Mouse (Mus musculus) brain, embryonic 14.5 days (tissue): Measurements from ENCODE around the gene Mast4.

Source experiments
- CTCF ChIP-seq: fragments of 200-500 bp; IDR thresholded peaks from 2 replicates; pipeline ENCODE4 v1.5.1; 2012; ENCODE audit warnings: inconsistent platforms, mild to moderate bottlenecking, moderate library complexity, borderline replicate concordance; ENCODE audit not compliant: insufficient read depth, insufficient read length; ENCODE audit errors: extremely low read depth
- POLR2A ChIP-seq: fragments of 200-500 bp; IDR thresholded peaks from 2 replicates; pipeline ENCODE4 v1.6.1; 2012; ENCODE audit warnings: mild to moderate bottlenecking, inconsistent platforms, borderline replicate concordance; ENCODE audit not compliant: poor library complexity, insufficient read depth, insufficient read length, severe bottlenecking; ENCODE audit errors: extremely low read depth

DNA sequence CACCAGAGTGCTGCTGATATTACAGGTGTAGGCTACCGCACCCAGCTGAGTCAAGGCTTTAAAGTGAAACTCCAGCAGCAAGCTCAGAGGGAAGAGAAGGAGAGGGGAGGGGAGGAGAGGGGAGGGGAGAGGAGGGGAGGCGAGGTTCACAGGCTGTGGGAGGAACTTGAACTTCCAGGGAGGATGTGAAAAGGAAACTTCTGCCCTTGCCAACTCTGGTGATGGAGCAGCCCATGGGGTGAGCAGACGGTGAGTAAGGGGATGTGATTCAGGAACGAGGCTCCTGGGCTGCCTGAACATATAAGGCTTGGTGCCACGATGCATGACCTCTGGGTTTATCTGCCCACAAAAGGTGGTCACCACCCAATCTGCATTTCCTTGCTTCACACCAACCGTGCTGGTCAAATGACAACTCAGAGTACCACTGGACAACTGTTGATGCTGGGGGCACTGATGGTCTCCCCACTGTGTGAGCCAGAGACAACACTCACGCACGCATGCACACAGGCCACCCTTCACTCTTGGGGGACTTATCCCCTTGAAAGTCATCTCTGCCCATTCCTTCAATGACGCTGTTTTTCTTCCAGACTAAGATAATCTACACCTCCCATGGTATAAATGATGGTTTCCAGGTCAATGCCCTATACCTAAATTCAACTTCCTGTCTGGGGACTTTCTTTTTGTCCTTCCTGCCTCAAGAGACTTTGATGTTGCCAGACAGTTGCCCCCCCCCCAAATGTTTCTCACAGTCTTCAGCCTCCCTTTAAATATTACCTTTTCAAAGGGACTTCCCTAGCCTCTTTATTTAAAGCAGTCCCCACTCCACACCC lies 434.8 kb downstream of the Mast4 start:
- TF ChIP-seq CTCF: no peak
- TF ChIP-seq POLR2A: no peak
